9 mouse cellular contexts compared by ENCODE assay signal in the genomic region with DNA sequence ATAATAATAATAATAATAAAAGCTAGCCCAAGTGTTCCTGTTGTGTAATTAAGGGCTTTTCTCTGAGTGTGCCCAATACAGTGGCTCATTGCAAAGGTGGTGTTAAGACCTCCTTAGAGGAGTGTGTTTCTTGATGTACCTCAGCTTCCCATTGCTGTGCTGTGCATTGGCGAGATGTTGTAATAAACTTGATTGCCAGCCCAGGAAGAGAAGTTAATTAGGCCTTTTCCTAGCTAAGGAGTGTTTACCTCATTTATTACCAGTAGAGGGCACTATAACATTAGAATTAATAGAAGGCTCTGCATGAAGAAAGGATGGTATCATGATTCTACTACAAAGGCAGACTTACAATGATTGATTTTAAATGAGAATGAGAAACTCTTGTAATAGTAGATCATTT. TPM values are rescaled to one million over a fixed set of nuclear protein-coding genes. Genes with fewer than 3 reads are reported as not detected.
A peak's percentile ranks its signal among the peaks of the same experiment; 100 is the strongest.
DNase-seq lines count a peak whose midpoint lies in the region; ATAC-seq and TF ChIP-seq lines count a peak whose summit lies in the region.
"Had no signal": no experiment of that assay in that cellular context is flagged by ENCODE, and none has a peak within 500 bp of the region (broad histone marks: within the 10 kb centered on the region; RNA-seq: fewer than 3 reads in every experiment).

No protein-coding gene starts in this region.

- whole genome bisulfite sequencing in forebrain, embryonic 12.5 days, result 4% methylated on average over 1 of the region's 1 CpGs
- WGBS in forebrain, embryonic 10.5 days, result 19% methylated on average over 1 of the region's 1 CpGs
- WGBS in lung, adult 2 months, result 11% methylated on average over 1 of the region's 1 CpGs
- 10% methylated on average over 1 of the region's 1 CpGs for WGBS in forebrain, embryonic 16.5 days

- H3K4me1 ChIP-seq in forebrain, embryonic 12.5 days, result no peaks in the 10 kb centered on the region
- H3K4me1 ChIP-seq in forebrain, embryonic 10.5 days, result no peaks in the 10 kb centered on the region
- no peaks in the 10 kb centered on the region for H3K4me1 ChIP-seq in lung, adult 2 months (ENCODE audit: control insufficient read depth, insufficient read depth, low read length)
- H3K4me1 ChIP-seq in forebrain, embryonic 16.5 days (replicated peaks; ENCODE audit: control insufficient read depth, insufficient read depth, low read length), result no peaks in the 10 kb centered on the region
- H3K4me1 ChIP-seq: limb, embryonic 12.5 days had no signal

- no peaks in the 10 kb centered on the region for H3K9me3 ChIP-seq in forebrain, embryonic 12.5 days
- no peaks in the 10 kb centered on the region for H3K9me3 ChIP-seq in forebrain, embryonic 10.5 days
- H3K9me3 ChIP-seq in forebrain, embryonic 16.5 days (ENCODE audit: control insufficient read depth, low read length), result no peaks in the 10 kb centered on the region
- H3K9me3 ChIP-seq: limb, embryonic 12.5 days had no signal

- ATAC-seq in forebrain, embryonic 12.5 days (ENCODE audit: low FRiP score), result peak; percentile 73
- peak; percentile 55 for ATAC-seq in forebrain, embryonic 16.5 days

- H3K27me3 ChIP-seq in forebrain, embryonic 12.5 days, result no peaks in the 10 kb centered on the region
- no peaks in the 10 kb centered on the region for H3K27me3 ChIP-seq in forebrain, embryonic 10.5 days (ENCODE audit: poor library complexity, severe bottlenecking)
- no peaks in the 10 kb centered on the region for H3K27me3 ChIP-seq in forebrain, embryonic 16.5 days (replicated peaks; ENCODE audit: control insufficient read depth, insufficient read depth, low read length)
- H3K27me3 ChIP-seq: limb, embryonic 12.5 days had no signal

- no peak overlapping the region for H3K27ac ChIP-seq in forebrain, embryonic 12.5 days
- H3K27ac ChIP-seq in forebrain, embryonic 10.5 days, result no peak overlapping the region
- H3K27ac ChIP-seq in forebrain, embryonic 16.5 days (ENCODE audit: low read length), result no peak overlapping the region
- H3K27ac ChIP-seq: limb, embryonic 12.5 days had no signal

- no peak for TF ChIP-seq POLR2A in lung, adult 2 months (IDR thresholded peaks at IDR 0.05; ENCODE audit: borderline replicate concordance, extremely low read depth, low read depth, low read length)

- H3K4me2 ChIP-seq in forebrain, embryonic 12.5 days, result no peak overlapping the region
- H3K4me2 ChIP-seq in forebrain, embryonic 16.5 days (ENCODE audit: low read length), result no peak overlapping the region
- H3K4me2 ChIP-seq: limb, embryonic 12.5 days had no signal

- no peak overlapping the region for H3K9ac ChIP-seq in forebrain, embryonic 12.5 days
- H3K9ac ChIP-seq in forebrain, embryonic 16.5 days (replicated peaks; ENCODE audit: low read depth, low read length), result no peak overlapping the region
- H3K9ac ChIP-seq: limb, embryonic 12.5 days had no signal

- no peak overlapping the region for H3K4me3 ChIP-seq in forebrain, embryonic 12.5 days (replicated peaks)
- no peak overlapping the region for H3K4me3 ChIP-seq in forebrain, embryonic 10.5 days
- no peak overlapping the region for H3K4me3 ChIP-seq in lung, adult 2 months (replicated peaks; ENCODE audit: extremely low read depth, low read depth, low read length)
- H3K4me3 ChIP-seq in forebrain, embryonic 16.5 days (replicated peaks; ENCODE audit: low read length), result no peak overlapping the region
- H3K4me3 ChIP-seq: limb, embryonic 12.5 days had no signal

- H3K36me3 ChIP-seq in forebrain, embryonic 12.5 days (replicated peaks), result no peaks in the 10 kb centered on the region
- H3K36me3 ChIP-seq in forebrain, embryonic 10.5 days (replicated peaks), result no peaks in the 10 kb centered on the region
- no peaks in the 10 kb centered on the region for H3K36me3 ChIP-seq in forebrain, embryonic 16.5 days (ENCODE audit: control insufficient read depth, insufficient read depth)
- H3K36me3 ChIP-seq: limb, embryonic 12.5 days had no signal

- DNase-seq in forebrain, embryonic 10.5 days (ENCODE audit: extremely low spot score, low spot score), result no peak
- DNase-seq in lung, adult 2 months, result no peak
- DNase-seq in lung, postnatal 10 days, result no peak
- DNase-seq in retina, postnatal 1 day, result peak; percentile 48
- DNase-seq in right cerebral cortex, postnatal 14 days, result no peak
- DNase-seq in heart, adult 11 months, result no peak

- TF ChIP-seq CTCF in lung, adult 2 months (IDR thresholded peaks at IDR 0.05; ENCODE audit: insufficient read depth, low read length), result peak; percentile 28; the same call in 1 of the 2 replicates

RNA-seq across cellular contexts. Expression of a gene that starts 57.9 kb away (rescaled TPM):
- polyA plus RNA-seq in forebrain, embryonic 12.5 days (2016; fragmentation: Nextera tagmentation; extraction: Ambion mirVana), result not detected in 2 replicates
- not detected in 2 replicates for polyA plus RNA-seq in forebrain, embryonic 10.5 days (2016; fragmentation: Nextera tagmentation; extraction: Ambion mirVana)
- not detected in 2 replicates for polyA plus RNA-seq in lung, adult 2 months (2012; rRNA removed)
- polyA plus RNA-seq in forebrain, embryonic 16.5 days (2015; fragmentation: Nextera tagmentation; extraction: Ambion mirVana), result not detected in 2 replicates
- polyA plus RNA-seq: limb, embryonic 12.5 days had no signal
